Mouse (Mus musculus) Muller cell, postnatal 12 days (primary cell): Measurements from ENCODE around the gene Gm9821.

Experiments used
- DNase-seq: peaks from one replicate; pipeline ENCODE4 v3.0.0-alpha.2; 2015; ENCODE audit errors: inconsistent ontology term

The Gm9821 gene

DNA sequence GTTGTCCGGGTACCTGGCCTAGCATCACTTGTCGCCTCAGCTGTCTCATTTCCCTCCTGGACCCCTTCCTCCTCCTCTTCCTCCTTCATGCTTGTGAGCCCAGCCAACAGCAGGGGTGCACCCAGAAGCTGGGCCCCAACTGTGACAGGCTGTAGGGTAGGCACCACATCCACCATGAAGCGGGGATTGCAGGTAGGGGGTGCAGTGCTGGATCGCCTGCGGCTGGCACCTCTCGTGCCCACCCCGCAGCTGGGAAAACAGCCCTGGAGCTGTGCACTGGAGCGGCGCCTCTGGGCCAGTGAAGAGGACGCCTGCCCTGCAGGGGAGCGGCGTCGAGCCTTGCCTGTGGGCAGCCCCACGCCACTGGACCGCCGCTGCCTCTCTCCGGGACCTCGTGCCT, at the start of gene Gm9821:
Gm9821 (plus strand) TSS at position 221 of the 400 bp plus-strand sequence.
- no peak for DNase-seq

DNA sequence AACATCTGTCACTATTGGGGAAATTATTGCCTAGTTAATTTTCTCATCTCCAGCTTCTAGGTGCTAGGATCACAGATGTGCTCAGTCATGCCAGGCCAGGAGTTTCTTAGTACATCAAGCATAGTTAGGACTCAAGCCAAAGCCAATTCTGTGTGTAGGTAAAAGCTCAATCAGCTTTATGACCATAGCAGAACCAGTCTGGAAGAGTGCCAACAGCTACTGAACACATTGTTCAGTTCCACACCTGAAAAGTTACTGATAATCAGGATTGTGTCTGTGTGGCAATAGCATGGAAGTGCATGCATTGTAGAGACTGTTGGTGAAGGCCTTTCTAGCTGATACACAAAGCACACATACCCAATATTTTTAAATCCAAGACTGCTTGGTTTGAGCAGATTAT, 47.5 kb upstream of the Gm9821 start:
- DNase-seq: no peak

DNA sequence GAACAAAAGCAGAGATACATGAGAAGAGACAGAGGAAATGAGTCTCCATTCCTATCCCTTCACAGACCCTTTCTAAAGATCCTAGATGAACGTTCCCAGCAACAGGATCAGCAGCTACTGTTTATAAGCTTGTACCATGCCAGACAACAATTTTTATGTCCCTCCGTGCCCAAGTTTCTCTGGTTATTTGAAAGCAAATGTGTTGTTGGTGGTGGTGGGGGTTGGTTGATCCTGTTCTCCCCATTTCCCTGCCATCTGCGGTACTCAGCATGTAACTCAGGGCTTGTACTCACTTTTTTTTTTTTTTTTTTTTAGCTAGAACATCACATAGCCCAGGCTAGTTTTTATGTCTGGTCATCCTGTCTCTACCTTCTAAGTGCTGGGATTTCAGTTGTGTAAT, 46.4 kb upstream of the Gm9821 start:
- DNase-seq: no peak

DNA sequence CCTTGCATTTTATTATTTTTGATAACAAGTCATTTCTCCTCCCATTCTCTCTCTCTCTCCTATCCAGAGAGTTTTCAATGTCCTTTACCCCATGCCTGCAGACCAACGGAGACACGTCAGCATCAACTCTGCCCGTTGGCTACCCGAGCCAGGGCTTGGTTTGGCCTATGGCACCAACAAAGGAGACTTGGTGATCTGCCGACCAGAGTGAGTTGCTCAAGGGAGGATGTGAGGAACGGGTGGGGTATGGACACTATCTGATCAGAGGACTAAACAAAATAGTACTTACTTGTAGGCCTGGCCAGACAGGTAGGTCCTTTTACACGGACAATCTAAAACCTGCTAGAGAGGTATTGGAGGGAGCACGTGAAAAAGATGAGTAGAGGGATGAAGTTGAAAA, 45.1 kb upstream of the Gm9821 start:
- no peak for DNase-seq

DNA sequence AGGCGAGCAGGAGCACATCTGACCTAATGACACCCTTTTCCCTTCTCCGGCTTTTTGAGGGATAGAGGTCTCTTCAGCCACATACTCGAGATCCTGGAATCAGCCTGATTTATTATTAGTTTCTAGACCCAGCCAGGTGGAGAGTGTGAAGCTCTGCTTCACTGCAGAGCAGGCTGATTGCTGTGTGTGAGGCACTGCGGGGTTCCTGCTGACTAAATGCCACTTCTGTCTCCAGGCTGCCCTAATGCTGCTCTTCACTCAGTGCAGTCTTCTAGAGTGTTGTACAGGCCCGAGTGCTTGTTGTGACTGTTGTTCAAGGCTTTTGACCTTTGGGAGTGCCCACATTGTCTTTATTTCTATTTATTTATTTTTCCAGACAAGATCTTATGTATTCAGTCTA, 43.2 kb upstream of the Gm9821 start:
- no peak for DNase-seq

DNA sequence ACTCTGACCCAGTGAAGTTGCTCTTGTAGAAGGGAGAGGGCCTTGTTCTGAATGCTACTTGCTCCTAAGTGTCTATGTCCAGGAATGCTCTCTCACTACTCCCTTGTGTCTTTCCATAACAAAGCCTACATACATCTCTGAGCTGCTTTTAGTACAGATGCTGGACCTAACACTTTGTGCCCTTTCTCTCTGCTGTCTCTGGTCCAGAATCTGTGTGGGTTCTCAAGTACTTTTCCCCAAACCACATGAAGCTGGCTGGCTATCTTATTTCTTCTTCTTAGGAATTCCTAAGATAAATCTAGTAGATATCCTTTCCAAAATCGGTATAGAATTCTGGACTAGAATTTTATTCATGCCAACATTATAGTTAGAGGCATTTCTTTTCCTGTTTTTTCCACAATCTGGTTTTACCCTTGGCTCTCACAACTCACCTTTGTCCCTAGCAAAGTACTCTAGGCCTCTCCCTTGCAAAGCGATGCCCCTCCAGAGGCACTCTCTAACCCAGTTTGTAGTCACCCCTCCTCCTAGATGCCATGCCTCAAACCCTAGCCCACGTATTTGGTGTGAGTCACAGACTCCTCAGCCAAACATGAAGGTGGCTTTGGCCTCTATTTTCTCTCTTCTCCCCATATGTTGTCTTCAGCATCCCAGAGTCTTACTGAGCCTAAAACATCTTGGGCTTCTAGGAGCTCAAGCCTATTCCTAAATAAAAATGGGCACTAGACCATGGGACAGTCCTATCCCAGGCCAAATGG, 42.2 kb upstream of the Gm9821 start:
- DNase-seq: no peak

DNA sequence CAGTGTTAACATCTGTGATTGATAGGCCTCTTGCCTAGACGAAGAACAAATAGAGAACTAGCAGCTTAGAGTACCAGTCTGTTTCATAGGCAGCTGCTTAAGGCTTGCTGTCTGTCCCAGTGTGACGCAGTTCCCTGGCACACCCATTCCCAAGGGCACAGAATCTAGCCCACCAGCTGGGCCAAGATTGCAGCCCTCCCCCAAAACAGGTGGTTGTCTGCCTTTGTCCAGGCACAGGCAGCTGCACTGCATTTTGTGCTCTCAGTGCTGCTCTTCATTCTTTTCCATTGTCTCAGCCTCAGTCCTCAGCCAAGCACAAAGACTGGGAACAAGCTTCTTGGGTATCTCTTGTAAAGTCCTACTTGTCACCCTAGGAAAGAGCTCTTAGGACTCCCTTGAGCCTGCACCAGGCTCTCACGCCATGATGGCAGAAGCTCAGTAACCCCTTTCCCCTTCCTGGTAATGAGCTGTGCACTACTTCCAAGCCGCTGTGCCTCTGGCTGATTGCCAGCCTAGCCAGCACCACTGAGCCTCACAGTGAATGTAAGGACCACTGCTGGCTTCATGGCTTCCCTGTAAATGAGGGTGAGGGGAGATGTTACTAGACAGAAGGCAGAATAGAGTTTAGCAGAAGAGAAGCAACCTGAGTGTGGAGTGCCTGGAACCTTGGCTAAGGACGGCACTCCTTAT, 40.7 kb upstream of the Gm9821 start:
- peak; percentile 40 for DNase-seq

DNA sequence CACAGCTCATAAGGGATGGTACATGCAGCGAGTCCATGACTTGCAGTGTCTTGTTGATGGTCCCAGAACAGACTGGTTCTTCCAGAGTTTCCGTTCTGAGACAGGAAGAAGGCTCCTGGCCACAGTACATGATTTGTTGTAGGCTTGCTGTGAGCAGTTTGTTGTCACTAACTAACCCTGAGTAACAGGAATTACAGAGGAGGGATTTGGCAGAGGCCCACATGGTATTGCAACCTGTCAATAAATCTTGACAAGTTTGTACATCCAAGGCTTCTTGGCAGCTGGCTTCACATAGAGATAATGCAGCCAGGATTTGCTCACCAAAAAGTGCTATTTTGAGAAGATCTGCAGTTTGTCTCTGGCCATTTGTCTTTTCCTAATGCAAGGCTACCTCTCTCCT, 39.4 kb upstream of the Gm9821 start:
- DNase-seq: no peak

DNA sequence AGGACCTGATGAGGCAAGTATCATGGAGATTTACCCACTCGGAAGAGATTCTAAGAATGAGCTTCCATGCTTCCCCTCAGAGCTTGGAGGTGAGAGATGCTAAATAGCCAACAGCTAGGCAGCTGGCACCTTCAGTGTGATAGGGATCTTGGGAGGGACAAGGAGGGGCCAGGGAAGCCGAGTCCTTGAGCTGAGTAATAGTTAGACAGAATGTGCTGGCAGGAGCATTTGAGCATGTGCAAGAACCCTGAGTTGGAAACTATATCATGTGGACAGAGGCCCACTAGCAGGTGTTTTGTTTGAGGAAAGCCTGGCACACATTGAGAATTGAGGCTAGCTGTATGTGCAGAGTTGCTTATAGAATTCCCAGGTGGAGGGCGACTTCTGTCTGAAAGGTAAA, 32.9 kb upstream of the Gm9821 start:
- no peak for DNase-seq

DNA sequence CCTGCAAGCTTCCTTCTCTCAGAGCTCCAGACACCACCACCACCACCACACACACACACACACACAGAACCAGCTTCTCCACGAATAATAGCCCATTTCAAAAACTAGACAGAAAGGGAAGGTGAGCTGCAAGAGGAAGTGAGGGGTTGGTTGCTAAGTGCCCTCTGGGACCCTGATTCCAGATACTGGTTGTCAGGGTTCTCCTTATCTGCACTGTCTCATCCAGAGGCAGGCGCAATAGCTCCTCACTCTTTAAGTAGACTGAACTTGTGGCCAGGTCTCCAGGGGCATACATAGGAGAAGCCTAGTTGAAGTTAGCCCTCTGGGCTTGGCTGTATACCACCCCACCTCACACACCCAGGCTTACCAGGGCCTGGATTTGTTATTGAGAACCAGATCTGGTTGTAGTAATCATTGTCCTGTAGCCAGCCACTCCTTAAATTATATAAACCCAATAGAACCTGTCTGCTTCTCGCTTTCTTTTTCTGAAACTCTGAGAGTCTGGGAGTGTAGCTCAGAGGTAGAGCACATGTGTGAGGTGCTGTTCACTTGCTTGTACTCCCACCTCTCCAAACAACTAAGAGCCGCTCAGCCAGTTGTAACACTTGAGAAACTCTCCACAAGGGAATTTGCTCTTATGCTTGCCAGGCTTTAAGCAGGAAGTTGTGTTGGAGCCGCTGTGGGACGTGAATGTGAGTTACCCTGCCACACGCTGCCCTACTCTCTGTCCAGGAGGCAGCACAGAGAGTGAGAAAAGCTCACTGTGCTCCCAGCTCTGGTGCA, 32.0 kb upstream of the Gm9821 start:
- DNase-seq: no peak

DNA sequence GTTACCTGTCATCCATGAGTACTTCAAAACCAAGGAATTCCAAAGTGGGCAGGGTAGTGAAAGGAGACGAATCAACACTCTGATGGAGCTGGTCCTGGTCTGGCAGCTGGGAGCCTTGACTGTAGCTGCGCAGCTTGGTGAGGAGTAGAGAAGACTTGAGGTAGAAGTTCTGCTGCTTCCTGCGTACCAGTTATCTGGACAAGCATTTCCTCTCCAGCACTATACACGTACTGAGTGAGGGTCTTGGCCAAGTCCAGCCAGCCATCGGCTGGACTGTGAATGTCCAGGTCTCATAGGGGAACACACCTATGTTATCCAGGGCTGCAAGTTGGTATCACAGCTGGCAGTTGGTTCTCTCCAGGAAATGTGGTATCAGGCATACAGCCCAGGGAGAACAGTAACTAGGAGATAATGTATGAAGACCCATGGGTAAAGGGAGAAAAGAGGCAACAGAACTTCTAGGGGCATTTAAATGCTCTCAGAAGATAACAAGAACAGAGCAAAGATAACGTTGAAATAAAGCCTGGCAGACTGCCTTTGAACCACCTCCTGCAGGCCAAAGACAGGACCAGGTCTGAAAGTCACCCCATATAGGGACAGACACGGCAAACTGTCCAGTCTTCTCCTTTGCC, 29.0 kb upstream of the Gm9821 start:
- DNase-seq: no peak

DNA sequence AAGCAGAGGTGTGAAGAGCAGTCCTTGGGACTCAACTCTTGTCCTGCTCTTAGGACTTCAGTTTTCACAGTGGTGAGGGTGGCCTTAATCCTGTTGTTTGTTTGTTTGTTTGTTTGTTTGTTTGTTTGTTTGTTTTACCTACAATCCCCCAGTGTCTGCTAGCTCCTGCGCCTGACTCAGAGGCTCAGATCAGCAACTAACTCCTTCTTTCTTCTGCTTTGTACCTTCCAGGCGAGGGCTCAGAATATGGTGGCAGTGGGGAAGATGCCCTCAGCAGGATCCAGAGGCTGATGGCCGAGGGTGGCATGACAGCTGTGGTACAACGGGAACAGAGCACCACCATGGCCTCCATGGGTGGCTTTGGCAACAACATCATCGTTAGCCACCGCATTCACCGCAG, 28.4 kb upstream of the Gm9821 start:
- DNase-seq: no peak

DNA sequence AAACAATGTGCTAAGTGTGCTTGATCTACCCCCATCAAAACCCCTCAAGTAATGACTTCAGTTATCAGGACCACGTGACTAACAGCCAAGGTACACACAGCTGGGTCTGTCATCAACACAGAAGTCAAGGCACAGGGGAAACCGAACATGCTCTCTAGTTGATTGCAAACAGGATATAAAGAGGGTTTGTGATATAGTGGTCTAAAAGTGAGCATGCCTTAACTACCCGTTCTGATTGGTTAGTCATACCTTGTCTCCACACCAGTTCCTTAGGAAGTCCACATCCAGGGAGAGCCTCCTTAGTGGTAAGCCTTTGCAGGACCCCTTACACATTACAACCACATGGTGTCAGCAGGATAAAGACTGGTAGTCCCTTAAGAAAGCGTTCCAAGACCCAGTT, 25.4 kb upstream of the Gm9821 start:
- no peak for DNase-seq

DNA sequence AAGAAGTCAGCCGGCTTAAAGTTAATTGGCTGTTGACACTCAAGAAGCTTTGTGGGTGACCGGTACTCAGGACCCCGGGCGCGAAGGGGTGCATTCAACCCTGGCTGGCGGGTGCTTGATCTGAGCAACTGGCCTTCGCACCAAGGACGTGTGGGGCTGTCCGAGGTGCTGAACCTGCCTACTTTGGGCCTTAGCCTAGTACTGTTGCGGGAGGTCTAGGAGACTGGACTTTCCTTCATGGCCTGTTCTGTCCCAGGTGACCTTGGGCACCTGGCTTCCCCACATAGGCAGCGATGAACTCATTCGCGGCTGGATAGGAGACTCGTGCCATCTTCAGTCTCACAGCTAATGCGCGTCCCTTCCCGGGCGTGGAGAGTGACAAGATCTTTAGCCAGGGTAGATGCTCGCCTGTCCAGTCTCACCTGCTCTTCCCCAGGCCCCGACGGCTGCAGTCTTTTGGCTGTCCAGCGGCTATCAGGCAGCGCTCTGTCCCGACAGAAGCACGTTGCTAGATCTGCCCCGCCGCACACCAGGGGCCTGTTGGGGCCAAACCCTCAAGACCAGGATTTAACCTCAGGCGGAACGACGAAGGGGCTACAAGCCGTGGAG, 24.2 kb upstream of the Gm9821 start:
- DNase-seq: peak; percentile 47

DNA sequence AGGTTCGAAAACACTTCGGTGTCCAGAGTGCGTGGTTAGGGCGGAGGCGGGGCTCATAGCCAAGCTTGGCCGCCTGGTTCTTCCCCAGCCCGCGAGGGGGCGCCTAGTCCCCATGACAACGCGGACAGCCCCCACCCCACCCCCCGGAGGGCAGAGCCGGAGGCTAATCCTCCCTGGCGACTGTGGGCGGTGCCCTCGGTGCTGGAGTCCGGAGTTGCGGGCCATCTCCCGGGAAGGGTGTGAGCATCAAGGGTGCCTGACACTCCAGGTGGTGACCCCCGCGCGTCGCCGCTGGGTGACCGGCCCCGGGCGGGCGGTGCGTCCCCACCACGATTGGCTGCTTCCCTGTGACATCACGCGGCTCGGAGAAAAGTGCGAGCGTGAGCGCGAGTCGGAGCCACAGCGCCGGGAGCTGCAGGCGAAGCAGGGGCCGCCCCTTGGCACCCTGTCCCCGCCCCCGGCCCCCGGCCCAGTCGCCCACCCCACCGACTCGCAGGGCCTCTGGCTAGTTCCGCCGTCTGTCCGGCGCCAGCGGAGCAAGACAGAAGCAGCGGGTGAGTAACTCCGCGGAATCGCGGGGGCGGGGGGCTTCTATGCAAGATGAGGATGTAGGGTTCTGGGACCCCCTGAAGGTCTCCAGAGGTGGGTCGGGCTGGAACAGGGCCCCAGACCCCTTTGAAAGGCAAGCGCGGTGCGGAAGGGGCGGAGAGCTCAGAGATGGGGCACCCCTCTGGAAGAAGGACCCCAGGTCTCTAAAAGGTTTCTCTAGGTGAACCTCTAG, 23.5 kb upstream of the Gm9821 start:
- peak; percentile 79 for DNase-seq

DNA sequence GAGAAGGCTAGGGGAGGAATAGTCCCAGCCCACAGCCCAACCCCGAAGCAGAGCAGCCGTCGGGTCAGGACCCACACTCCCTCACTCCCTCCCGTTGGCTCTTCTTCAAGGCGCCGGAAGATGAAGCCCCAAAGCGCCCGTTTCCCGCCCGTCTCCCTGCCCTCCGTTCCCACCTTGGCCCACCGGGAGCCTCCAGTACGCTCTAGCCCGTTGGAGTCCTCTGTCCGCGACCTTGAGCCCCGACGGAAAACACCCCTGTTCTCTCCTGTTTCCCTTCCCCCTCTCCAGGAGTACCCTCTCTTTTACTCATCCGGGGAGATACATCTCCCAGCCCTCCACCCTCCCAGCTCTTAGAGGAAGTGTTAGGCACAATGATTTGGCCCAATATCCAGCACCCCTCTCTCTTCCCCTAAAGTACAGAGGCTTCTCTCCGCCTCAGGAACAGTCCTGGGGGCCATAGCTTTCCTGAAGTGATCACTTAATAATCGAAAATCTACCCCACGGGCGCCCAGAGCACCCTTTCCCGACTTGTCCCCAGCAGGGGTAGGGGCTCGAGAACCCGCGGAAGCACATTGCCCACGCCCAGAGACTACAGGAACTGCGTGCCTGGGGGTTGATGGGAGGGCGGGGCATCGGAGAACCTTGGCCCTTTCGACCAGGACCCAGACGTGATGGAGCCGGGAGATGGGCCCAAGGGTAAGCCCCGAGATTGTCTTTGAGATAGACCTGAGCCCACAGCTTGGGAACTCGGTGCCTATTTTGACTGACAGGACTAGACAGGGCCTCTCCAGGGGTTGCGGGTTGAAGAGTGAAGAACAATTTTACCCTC, 22.7 kb upstream of the Gm9821 start:
- DNase-seq: no peak

DNA sequence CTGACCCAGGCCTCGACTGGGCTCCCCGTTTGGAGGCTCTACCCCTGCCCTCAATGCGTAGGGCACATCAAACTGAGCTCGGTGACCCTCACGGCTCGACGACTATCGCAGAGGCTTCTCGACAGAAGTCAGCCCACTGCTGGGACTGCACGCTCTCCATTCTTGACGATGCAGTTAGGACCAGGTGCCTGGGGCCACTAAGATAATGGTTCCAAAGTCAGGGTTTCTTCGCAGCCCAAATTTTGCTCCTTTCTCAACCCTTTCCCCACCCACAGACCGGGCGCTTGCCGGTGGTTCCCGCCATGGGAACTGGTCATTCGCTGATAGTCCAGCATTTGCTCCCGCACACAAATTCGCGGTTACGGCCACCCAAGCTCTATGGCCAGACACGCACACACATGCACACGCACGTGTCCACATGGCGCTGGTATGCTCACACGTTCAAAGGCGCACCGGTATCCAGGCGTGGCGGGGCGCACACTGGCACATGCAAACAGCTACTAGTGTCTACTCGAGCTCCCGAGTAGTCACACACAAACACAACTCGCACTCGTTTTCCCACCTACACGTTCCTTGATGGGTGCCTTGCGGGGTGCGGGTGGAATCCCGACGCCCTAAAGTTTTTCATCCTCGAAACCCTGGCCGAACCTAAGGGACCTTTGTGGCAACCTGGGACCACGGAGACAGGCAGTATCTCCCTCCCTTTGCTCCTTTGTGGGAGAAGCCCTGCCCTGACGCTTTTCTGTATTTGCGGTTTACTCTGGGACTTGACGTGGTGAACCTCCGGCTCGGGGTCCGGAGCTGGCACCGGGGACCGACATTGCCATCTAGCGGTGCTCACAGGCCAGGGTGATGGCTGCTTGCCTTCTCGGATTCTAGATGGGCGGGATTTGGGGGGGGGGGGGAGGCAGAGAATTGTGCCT, 21.8 kb upstream of the Gm9821 start:
- DNase-seq: peak; percentile 80

DNA sequence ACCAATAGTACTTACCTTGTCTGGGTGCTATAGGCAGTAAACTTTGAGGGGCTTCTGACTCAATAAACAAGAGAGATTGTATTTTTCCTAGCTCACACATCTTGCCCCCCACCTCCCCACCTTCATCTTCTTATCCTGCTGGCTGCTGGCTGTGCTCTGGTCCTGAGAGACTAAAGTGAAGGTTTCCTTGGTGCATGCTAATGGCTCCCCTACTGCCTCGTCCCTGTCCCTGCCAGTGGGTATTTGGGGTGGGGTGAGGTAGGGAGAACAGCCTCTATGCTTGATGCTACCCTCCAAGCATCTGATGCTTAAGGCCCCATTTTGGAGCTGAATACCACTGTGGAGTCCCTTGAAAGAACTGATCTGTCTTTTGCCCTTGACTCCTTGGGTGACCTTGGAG, 20.8 kb upstream of the Gm9821 start:
- DNase-seq: no peak

DNA sequence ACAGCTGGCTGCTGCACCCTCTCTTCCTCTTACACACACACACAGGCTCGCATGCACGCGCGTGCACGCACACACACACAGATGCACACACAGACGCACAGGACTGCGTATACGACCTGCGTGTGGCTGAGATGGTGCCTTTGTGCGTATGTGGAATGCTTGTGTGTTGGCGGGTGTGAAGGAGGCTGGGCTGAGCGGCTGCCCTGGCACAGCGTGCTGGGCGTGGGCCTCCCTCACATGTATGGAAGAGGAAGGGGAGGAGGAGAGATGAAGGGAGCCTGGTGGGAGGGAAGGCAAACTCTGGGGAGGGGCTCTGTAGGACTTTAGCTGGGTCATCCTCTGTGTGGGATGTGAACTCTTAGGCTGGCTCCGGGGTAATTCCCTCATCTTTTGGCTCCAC, 20.1 kb upstream of the Gm9821 start:
- DNase-seq: no peak
